Mouse (Mus musculus): ENCODE results near the gene Arhgdia. TPM values are rescaled to one million over a fixed set of nuclear protein-coding genes. Genes with fewer than 3 reads are reported as not detected.

Arhgdia gene
- polyA plus RNA-seq, 1 experiment from 2014 or later: 644 TPM

DNA sequence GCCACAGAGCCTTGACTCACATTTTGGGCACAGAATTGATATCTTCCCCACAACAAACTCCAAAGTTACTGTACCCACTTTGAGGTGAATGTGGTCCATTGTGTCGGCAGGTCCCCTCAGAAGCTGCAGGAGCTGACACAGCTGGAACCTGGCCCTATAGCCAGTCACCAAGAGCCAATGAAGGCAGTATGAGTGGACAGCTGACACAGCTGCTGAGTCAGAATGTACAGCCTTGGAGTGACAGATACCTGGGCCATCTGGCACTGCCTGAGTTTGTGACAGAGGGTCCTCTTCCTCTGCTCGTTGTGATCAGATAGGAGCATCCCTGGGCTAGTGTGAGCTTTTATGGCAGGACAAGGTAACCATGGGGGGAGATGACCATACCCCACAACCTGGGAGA is 26.2 kb downstream of the Arhgdia start:
- Histone ChIP-seq H3K27ac (no peak overlapping the region), H3K4me1 (peaks cover 4% of the 10 kb centered on the region), H3K4me3 (replicated peaks) (no peak overlapping the region), H3K27me3 (no peaks in the 10 kb centered on the region), H3K4me2 (no peak overlapping the region), H3K9me3 (replicated peaks) (no peaks in the 10 kb centered on the region), H3K36me3 (peaks cover 20% of the 10 kb centered on the region), H3K9ac (no peak overlapping the region)
- 74% methylated on average over 2 of the region's 2 CpGs for WGBS
- ATAC-seq (replicated peaks; ENCODE audit: low FRiP score): no peak

DNA sequence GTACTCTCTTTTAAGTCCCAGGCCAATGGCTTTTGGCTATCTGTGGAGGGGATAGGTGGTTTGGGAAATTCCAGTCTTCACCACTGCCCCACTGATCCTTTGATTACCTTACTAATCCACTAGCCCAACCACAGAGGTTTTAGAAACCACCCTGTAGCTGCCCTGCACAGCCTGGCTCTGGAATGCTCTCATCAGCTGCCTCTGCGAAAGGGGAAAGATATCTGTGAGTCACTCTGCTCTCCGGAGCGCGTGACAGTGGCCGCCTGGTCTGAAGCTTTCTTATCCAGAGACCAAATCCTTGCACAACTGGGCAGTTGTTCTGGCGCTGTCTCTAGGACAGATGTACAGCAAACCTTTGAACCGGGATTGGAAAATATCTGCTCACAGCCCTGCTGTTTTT is 26.6 kb downstream of the Arhgdia start:
- WGBS: 80% methylated on average over 7 of the region's 7 CpGs
- Histone ChIP-seq H3K4me3 (replicated peaks) (no peak overlapping the region), H3K27ac (no peak overlapping the region), H3K9me3 (replicated peaks) (no peaks in the 10 kb centered on the region), H3K27me3 (no peaks in the 10 kb centered on the region), H3K36me3 (peaks cover 16% of the 10 kb centered on the region), H3K4me2 (no peak overlapping the region), H3K9ac (no peak overlapping the region), H3K4me1 (peaks cover 8% of the 10 kb centered on the region)
- ATAC-seq (replicated peaks; ENCODE audit: low FRiP score): no peak

DNA sequence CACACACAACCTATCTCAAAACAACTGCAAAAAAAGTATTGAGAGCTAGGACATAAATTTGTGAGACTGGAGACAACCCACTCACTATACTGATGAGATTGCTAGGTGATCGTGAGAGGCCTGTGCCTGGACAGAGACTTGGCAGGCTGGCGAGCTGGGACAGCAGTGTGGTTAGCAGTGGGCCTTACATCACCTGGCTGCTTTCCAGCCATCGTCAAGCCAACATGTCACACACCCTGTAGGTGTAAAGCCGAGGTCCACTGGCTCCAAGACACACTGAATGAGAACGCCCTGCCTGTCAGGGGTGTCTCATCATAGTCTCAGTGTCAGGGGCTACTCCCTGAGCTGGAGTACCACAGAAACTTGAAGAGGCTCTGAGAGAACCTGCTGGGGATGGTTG is 28.7 kb downstream of the Arhgdia start:
- Histone ChIP-seq H3K4me2 (no peak overlapping the region), H3K36me3 (peaks cover 3% of the 10 kb centered on the region; the same call in 1 of the 2 replicates), H3K9ac (no peak overlapping the region), H3K9me3 (replicated peaks) (no peaks in the 10 kb centered on the region), H3K4me3 (replicated peaks) (no peak overlapping the region), H3K27me3 (no peaks in the 10 kb centered on the region), H3K27ac (no peak overlapping the region), H3K4me1 (peaks cover 22% of the 10 kb centered on the region)
- no peak for ATAC-seq (replicated peaks; ENCODE audit: low FRiP score)
- WGBS: 82% methylated on average over 5 of the region's 5 CpGs

DNA sequence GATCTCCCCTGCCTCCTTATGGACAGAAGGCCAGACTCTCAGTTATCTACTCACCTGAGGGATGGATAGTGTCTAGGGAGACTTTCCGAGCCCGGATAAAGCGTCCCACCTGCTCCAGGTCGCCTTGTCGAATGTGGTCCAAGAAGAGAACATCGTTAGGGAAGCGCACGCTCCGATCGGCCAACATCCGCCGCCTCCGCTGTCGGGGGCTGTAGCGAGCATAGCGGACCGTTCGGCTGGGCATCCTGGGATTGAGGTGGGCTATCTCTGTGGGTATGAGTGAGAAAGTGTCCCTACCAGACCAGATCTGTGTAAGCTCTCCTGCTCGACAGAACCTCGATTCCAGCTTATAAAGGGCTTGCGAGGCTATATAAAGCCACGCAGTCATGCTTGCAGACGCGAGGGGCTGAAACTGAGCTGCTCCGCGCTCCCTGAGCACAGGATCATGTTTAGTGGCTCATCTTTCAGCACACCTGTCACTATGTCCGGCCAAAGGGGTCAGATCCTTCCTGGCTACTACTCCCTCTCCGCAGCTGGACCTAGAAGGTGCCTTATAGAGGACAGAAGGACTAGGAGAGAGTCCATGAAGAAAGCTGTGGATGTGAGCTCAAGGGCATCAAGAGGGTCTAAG is 30.5 kb downstream of the Arhgdia start, which contains the start of gene Ppp1r27:
TSS of gene Ppp1r27 (minus strand) at position 323 of the 631 bp plus-strand sequence.
- H3K27me3 ChIP-seq: no peaks in the 10 kb centered on the region
- peak within 1 kb of the TSS; percentile 96 for H3K27ac ChIP-seq
- no peak for ATAC-seq (replicated peaks; ENCODE audit: low FRiP score)
- H3K9ac ChIP-seq: peak within 1 kb of the TSS; percentile 96
- peaks cover 31% of the 10 kb centered on the region for H3K4me1 ChIP-seq
- peak within 1 kb of the TSS; percentile 86 for H3K4me2 ChIP-seq
- WGBS: 89% methylated on average over 28 of the region's 28 CpGs
- H3K36me3 ChIP-seq: peaks cover 8% of the 10 kb centered on the region
- peak within 1 kb of the TSS; percentile 97 for H3K4me3 ChIP-seq (replicated peaks)
- H3K9me3 ChIP-seq (replicated peaks): no peaks in the 10 kb centered on the region

DNA sequence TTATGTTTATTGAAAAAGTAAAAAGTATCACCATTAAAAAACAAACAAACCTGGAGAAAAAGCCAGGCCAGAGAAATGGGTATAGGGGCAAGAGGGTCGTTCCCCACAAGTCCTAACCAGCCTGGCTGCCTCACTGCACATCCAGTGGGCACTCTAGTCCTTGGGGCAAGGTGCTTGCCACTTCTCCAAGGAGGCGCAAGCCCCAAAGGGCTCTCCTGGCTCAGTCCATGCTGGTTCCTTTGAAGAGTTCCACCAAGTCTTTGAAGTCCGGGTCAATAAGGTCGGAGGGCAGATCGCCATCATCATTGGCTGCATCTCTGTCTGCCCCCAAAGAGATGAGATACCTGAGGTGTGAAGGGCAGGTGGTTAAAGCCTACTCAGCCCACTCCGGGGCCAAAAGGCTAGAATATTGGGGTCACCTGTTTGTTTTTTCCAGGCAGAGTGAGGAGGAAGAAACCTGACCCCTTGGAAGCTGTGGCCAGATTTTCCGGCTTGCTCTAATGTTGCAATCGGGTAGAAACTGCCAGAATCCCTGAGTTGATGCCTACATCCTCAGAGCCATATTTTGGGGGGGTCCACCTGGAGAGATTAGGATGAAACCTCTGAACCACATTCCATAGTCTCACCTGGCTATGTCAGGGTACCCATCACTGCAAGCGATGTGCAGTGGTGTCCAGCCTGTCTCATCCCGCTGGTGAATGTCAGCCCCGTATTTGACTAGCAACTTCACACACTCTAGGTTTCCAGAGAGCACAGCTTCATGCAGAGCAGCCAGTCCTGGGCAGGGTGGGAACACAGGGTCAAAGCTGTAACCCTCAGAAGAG is 31.2 kb downstream of the Arhgdia start:
- peak overlapping the region; percentile 96 for H3K27ac ChIP-seq
- H3K27me3 ChIP-seq: no peaks in the 10 kb centered on the region
- H3K4me3 ChIP-seq (replicated peaks): peak overlapping the region; percentile 97
- H3K9me3 ChIP-seq (replicated peaks): no peaks in the 10 kb centered on the region
- 56% methylated on average over 11 of the region's 11 CpGs for WGBS
- ATAC-seq (replicated peaks; ENCODE audit: low FRiP score): no peak
- H3K4me1 ChIP-seq: peaks cover 38% of the 10 kb centered on the region
- peak overlapping the region; percentile 96 for H3K9ac ChIP-seq
- peaks cover 9% of the 10 kb centered on the region for H3K36me3 ChIP-seq
- H3K4me2 ChIP-seq: peak overlapping the region; percentile 86

DNA sequence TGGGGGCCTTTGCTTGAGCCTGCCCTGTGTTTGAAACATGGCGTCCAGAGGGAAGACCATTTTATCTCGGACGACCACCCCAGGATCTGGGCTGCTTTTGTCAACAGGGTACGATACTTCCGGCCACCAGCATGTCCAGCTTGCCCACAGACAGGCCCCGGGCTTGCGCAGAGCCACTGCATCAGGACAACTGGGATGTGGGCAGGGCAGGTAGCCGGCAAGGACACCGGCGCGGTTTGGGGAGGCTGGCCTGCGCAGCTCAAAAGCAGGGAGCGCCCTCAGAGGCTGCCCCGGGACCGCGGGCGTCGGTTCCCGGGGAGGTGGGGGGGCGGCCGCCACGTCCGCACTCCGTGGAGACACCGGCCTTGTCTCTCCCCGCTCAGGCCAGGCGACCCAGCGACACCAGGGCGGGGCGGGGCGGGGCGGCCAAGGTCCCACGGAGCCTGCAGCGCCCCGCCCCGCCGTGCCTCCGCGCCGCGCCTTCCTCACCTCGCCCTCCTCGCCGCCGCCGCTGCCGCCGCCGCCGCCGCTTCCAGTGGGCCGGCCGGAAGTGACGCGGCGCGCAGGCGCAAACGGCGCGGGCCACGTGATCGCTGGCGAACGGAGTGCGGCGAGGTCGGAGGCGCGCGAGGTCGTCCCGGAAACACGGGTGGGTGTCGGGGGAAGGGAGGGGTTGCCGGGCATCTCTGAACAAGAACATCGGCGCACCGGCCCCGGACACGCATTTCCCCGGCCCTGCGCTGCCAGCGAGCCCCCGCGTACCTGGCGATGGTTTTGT is 32.1 kb downstream of the Arhgdia start, which contains the start of gene Mcrip1:
TSS of gene Mcrip1 (minus strand) at position 560 of the 778 bp plus-strand sequence.
- Histone ChIP-seq H3K27me3 (no peaks in the 10 kb centered on the region), H3K9me3 (replicated peaks) (no peaks in the 10 kb centered on the region)
- under 1% methylated on average over 87 of the region's 87 CpGs for WGBS

DNA sequence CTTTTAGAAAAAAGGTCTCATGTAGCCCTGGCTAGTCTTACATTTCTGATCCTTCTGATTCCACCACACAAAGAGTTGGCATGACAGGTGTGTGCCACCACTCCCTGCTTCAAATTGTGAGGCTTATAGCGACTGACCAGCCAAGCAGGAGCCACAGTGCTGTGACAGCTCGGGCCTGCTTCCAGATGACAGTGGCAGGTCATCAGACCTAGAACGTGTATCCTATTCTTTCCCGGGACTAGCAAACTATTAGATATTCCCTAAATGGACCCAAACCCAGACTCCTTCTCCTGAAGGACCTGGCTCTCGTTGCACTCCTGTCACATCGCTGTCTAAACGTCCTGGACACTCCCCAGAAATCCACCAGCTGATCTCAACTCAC is 32.6 kb downstream of the Arhgdia start:
- no peak for ATAC-seq (replicated peaks; ENCODE audit: low FRiP score)
- H3K4me3 ChIP-seq (replicated peaks): peak overlapping the region; percentile 97
- H3K9me3 ChIP-seq (replicated peaks): no peaks in the 10 kb centered on the region
- 19% methylated on average over 7 of the region's 7 CpGs for WGBS
- H3K36me3 ChIP-seq: peaks cover 23% of the 10 kb centered on the region
- peak overlapping the region; percentile 86 for H3K4me2 ChIP-seq
- H3K4me1 ChIP-seq: peaks cover 42% of the 10 kb centered on the region
- H3K27me3 ChIP-seq: no peaks in the 10 kb centered on the region
- H3K27ac ChIP-seq: peak overlapping the region; percentile 96
- peak overlapping the region; percentile 96 for H3K9ac ChIP-seq

More for the DNA sequence above, 32.1 kb downstream of the Arhgdia start, which contains the start of gene Mcrip1:
- Histone ChIP-seq H3K9ac (peak within 1 kb of the TSS; percentile 96), H3K36me3 (peaks cover 17% of the 10 kb centered on the region), H3K4me1 (peaks cover 42% of the 10 kb centered on the region), H3K4me3 (replicated peaks) (peak within 1 kb of the TSS; percentile 97), H3K27ac (peak within 1 kb of the TSS; percentile 96), H3K4me2 (peak within 1 kb of the TSS; percentile 86)
- ATAC-seq (replicated peaks; ENCODE audit: low FRiP score): peak; percentile 86

DNA sequence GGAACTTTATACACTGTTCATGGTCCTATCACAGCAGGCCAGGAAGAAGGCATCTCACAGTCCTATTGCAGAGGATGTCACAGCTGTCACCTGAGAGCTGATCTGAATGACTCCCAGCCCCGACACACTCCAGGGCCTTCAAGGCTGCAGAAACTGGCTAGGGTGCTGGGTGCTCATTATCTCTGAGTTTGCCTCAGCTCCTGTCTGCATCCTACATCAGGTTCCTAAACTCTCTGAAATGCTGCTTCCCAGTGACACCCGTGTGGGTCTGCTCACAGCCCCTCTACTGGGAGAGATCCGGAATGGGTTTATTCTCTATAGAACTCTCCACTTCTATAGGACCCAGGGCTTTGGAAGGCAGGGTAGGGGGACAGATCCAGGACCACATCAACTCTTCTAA is 33.2 kb downstream of the Arhgdia start:
- peak overlapping the region; percentile 96 for H3K9ac ChIP-seq
- peaks cover 28% of the 10 kb centered on the region for H3K36me3 ChIP-seq
- H3K4me1 ChIP-seq: peaks cover 42% of the 10 kb centered on the region
- H3K4me2 ChIP-seq: peak overlapping the region; percentile 86
- no peaks in the 10 kb centered on the region for H3K27me3 ChIP-seq
- no peak for ATAC-seq (replicated peaks; ENCODE audit: low FRiP score)
- 79% methylated on average over 3 of the region's 3 CpGs for WGBS
- no peaks in the 10 kb centered on the region for H3K9me3 ChIP-seq (replicated peaks)
- H3K4me3 ChIP-seq (replicated peaks): peak overlapping the region; percentile 97
- H3K27ac ChIP-seq: peak overlapping the region; percentile 96; the same call in 1 of the 2 replicates

DNA sequence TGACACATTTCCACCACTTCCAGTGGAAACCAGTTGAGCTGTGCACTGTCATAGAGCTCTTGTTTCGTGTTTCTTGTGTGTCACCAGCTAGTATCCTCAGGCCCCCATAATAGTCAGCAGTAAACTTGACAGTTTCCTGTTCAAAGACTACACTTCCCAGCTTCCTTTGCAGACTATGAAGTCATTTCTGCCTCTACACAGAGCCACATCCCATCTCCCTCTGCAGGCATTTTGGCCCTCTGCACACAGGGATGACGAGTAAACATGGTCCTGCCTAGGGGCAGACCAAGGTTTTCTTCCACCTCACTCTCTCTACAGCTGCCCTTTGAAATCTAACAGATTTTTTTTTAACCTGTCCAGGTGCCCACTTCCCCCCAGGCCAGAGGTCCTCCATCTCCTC is 34.0 kb downstream of the Arhgdia start:
- H3K9me3 ChIP-seq (replicated peaks): no peaks in the 10 kb centered on the region
- H3K4me3 ChIP-seq (replicated peaks): peak overlapping the region; percentile 4; the same call in 1 of the 2 replicates
- 58% methylated on average over 2 of the region's 2 CpGs for WGBS
- 0 out of 2 replicates have a peak overlapping the region, but pooled peaks have one; percentile 86 for H3K4me2 ChIP-seq
- no peaks in the 10 kb centered on the region for H3K27me3 ChIP-seq
- H3K36me3 ChIP-seq: peaks cover 36% of the 10 kb centered on the region
- ATAC-seq (replicated peaks; ENCODE audit: low FRiP score): no peak
- peaks cover 42% of the 10 kb centered on the region for H3K4me1 ChIP-seq
- H3K9ac ChIP-seq: no peak overlapping the region
- no peak overlapping the region for H3K27ac ChIP-seq

DNA sequence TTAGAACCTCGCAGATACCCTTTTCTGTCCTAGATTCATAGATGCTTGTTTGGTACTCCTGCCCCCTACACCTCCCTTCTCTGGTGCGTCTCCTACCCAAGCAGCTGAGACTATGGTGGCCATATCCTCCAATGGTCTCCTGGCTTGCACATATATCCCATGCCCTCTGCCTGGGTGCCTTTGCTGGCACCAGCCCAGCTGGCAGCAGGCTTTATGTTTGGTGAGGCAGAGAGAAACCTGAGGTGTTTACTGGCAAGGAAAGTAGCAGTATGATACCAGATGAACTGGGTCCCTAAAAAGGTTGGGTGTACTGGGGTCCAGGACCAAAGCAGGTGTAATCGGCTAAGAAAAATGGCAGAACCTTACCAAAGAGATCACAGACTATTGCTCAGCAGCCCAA is 35.5 kb downstream of the Arhgdia start:
- Histone ChIP-seq H3K4me3 (replicated peaks) (no peak overlapping the region), H3K27me3 (no peaks in the 10 kb centered on the region), H3K9ac (no peak overlapping the region), H3K36me3 (peaks cover 49% of the 10 kb centered on the region), H3K9me3 (replicated peaks) (no peaks in the 10 kb centered on the region), H3K4me1 (peaks cover 44% of the 10 kb centered on the region), H3K4me2 (no peak overlapping the region), H3K27ac (no peak overlapping the region)
- no peak for ATAC-seq (replicated peaks; ENCODE audit: low FRiP score)
- WGBS: 92% methylated on average over 3 of the region's 3 CpGs

DNA sequence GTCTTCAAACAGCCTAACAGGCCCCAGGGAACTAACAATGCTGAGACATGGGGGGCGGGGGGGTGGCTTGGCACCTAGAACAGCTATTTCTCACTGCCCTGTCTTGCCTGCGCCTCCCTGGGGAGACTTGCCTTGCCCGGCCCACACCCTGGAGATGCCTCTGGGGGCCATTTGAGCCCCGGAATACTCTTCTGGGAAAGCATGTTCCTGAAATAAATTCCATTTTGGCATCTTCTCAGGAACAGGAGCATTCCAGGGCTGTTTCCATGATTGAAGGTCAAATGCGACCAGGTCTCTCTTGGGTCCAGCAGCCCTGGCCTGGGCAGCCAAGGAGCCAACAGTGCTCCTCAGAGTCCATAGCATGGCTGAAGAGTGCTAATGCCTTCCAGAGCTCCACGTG is 39.0 kb downstream of the Arhgdia start:
- no peaks in the 10 kb centered on the region for H3K27me3 ChIP-seq
- H3K27ac ChIP-seq: peak overlapping the region; percentile 15; the same call in 1 of the 2 replicates
- no peak overlapping the region for H3K9ac ChIP-seq
- no peaks in the 10 kb centered on the region for H3K9me3 ChIP-seq (replicated peaks)
- H3K4me2 ChIP-seq: no peak overlapping the region
- no peak overlapping the region for H3K4me3 ChIP-seq (replicated peaks)
- 83% methylated on average over 6 of the region's 6 CpGs for WGBS
- peaks cover 50% of the 10 kb centered on the region for H3K4me1 ChIP-seq
- peaks cover 49% of the 10 kb centered on the region for H3K36me3 ChIP-seq
- no peak for ATAC-seq (replicated peaks; ENCODE audit: low FRiP score)
